10 mouse cellular contexts compared by ENCODE assay signal in the genomic region with DNA sequence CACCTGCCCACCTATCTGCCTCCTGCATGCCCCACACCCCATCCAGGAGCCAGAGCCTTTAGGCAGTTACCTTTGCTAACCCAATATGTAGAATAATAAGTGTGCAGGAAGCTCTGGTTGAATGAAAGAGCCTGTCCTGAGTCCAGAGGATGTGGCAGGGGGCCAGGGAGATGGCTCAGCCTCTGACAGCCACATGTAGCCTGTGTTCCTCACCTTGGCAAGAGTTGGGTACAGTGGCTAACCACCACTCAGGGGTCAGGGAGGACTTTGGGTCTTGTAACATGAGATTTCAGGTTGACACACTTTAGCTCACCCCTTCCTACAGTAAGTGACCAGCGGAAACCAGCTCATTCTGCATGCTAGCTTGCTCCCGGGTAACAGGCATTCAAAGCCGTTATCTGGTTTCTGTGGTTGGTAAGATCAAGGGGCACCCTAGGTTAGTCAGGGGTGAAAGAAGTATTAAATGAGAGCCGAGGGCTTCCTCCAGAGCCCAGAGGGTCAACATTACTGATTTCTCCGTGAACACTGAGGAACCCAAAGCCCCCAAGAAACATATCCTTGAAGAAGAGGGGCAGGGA.
A peak's percentile ranks its signal among the peaks of the same experiment; 100 is the strongest.
DNase-seq lines count a peak whose midpoint lies in the region; ATAC-seq and TF ChIP-seq lines count a peak whose summit lies in the region.
"Had no signal": no experiment of that assay in that cellular context is flagged by ENCODE, and none has a peak within 500 bp of the region (broad histone marks: within the 10 kb centered on the region; RNA-seq: fewer than 3 reads in every experiment).

No protein-coding gene starts in this region.

- peak; percentile 47 for DNase-seq in gastrocnemius, adult 2 months
- no peak for DNase-seq in gastrocnemius, postnatal 25 days
- DNase-seq in lung, adult 18-20 months = no peak
- peak; percentile 47 for DNase-seq in heart, postnatal 4 days
- peak; percentile 68 to 87 for DNase-seq in natural killer cell, adult 2 months (ENCODE audit: low spot score in 2 of 2)
- no peak for DNase-seq in adrenal gland, postnatal 25 days
- DNase-seq: thymus, postnatal 4 days had no signal

- H3K9ac ChIP-seq in lung, embryonic 15.5 days = no peak overlapping the region
- H3K9ac ChIP-seq: liver, embryonic 14.5 days had no signal

- no peak for ATAC-seq in lung, embryonic 15.5 days (ENCODE audit: borderline replicate concordance, extremely low read depth, low FRiP score, low TSS enrichment)
- no peak for ATAC-seq in megakaryocyte-erythroid progenitor cell, adult 5-6 weeks (replicated peaks; ENCODE audit: low FRiP score, low TSS enrichment, poor library complexity, severe bottlenecking)

- H3K27me3 ChIP-seq in lung, embryonic 15.5 days = no peaks in the 10 kb centered on the region

- peaks cover 48% of the 10 kb centered on the region for H3K4me1 ChIP-seq in lung, embryonic 15.5 days

- H3K36me3 ChIP-seq in lung, embryonic 15.5 days = no peaks in the 10 kb centered on the region

- intact Hi-C loops in gastrocnemius, adult 2 months (cut with DNase I) = no loop called here

- no peaks in the 10 kb centered on the region for H3K9me3 ChIP-seq in lung, embryonic 15.5 days

- no peak overlapping the region for H3K4me3 ChIP-seq in gastrocnemius, adult 2 months
- no peak overlapping the region for H3K4me3 ChIP-seq in lung, embryonic 15.5 days

- H3K4me2 ChIP-seq in lung, embryonic 15.5 days = no peak overlapping the region

- TF ChIP-seq CTCF in gastrocnemius, adult 2 months (IDR thresholded peaks at IDR 0.05) = no peak

- 59% methylated on average over 5 of the region's 5 CpGs for WGBS in lung, embryonic 15.5 days

- H3K27ac ChIP-seq in gastrocnemius, adult 2 months = peak overlapping the region; percentile 90
- H3K27ac ChIP-seq in lung, embryonic 15.5 days = peak overlapping the region; percentile 51
- H3K27ac ChIP-seq: liver, embryonic 14.5 days had no signal

Comparison
In these comparisons a context has a peak if more than half of its experiments do, and no peak if none do; other contexts are left out.
1. DNase-seq: peak in gastrocnemius, adult 2 months (single experiment), heart, postnatal 4 days (single experiment) and natural killer cell, adult 2 months (2 of 2); none in gastrocnemius, postnatal 25 days (single experiment), lung, adult 18-20 months (0 of 2) and adrenal gland, postnatal 25 days (single experiment).